In genomic region chr4:43508666-43508997, GRCm38 (mm10) we compare ENCODE assay signal across 8 mouse cellular contexts. TPM values are rescaled to one million over a fixed set of nuclear protein-coding genes. Genes with fewer than 3 reads are reported as not detected.
DNase-seq lines count a peak whose midpoint lies in the region; ATAC-seq lines count a peak whose summit lies in the region.

No protein-coding gene starts in this region.

- H3K9me3 ChIP-seq in forebrain, embryonic 10.5 days = no peaks in the 10 kb centered on the region
- no peaks in the 10 kb centered on the region for H3K9me3 ChIP-seq in liver, embryonic 16.5 days (replicated peaks; ENCODE audit: control insufficient read depth, low read length)

- H3K27ac ChIP-seq in forebrain, embryonic 10.5 days = peak overlapping the region; percentile 76
- no peak overlapping the region for H3K27ac ChIP-seq in liver, embryonic 16.5 days (ENCODE audit: low read length)

- H3K4me3 ChIP-seq in forebrain, embryonic 10.5 days = peak overlapping the region; percentile 55
- H3K4me3 ChIP-seq in liver, embryonic 16.5 days (ENCODE audit: low read depth, low read length) = peak overlapping the region; percentile 59

- intact Hi-C loops in left cerebral cortex, postnatal 14 days (cut with DNase I) = no loop called here

- peak; percentile 98 for ATAC-seq in inflammation-experienced regulatory T-cells, adult 6 months
- peak; percentile 84 for ATAC-seq in liver, embryonic 16.5 days (ENCODE audit: low read depth)

- H3K9ac ChIP-seq in liver, embryonic 16.5 days (ENCODE audit: low read depth, low read length) = peak overlapping the region; percentile 52

- no peaks in the 10 kb centered on the region for H3K36me3 ChIP-seq in forebrain, embryonic 10.5 days (replicated peaks)
- H3K36me3 ChIP-seq in liver, embryonic 16.5 days (ENCODE audit: control insufficient read depth, insufficient read depth) = no peaks in the 10 kb centered on the region

- peaks cover 51% of the 10 kb centered on the region for H3K4me1 ChIP-seq in forebrain, embryonic 10.5 days
- peaks cover 10% of the 10 kb centered on the region for H3K4me1 ChIP-seq in liver, embryonic 16.5 days (ENCODE audit: control insufficient read depth, low read depth, low read length)

- peak; percentile 49 to 64 for DNase-seq in CD8-positive naive resting alpha-beta T cell, adult 2 months (ENCODE audit: low read depth in 2 of 2, low spot score in 2 of 2)
- peak; percentile 84 for DNase-seq in T-cell, adult 2 months (ENCODE audit: low spot score)
- DNase-seq in forebrain, embryonic 10.5 days (ENCODE audit: extremely low spot score, low spot score) = peak; percentile 52
- peak; percentile 63 to 65 for DNase-seq in natural killer cell, adult 2 months (ENCODE audit: low spot score in 2 of 2)
- DNase-seq in left cerebral cortex, postnatal 14 days (ENCODE audit: low spot score in 2 of 2) = no peak
- DNase-seq in testis, postnatal 10 days (ENCODE audit: low spot score) = no peak

- H3K27me3 ChIP-seq in forebrain, embryonic 10.5 days (ENCODE audit: poor library complexity, severe bottlenecking) = peaks cover 61% of the 10 kb centered on the region
- peaks cover 3% of the 10 kb centered on the region; the same call in 1 of the 2 replicates for H3K27me3 ChIP-seq in liver, embryonic 16.5 days (ENCODE audit: control insufficient read depth, insufficient read depth, low read depth, low read length)

- 6% methylated on average over 13 of the region's 13 CpGs for WGBS in forebrain, embryonic 10.5 days
- 3% methylated on average over 13 of the region's 13 CpGs for WGBS in liver, embryonic 16.5 days (ENCODE audit: insufficient replicate concordance)

- H3K4me2 ChIP-seq in liver, embryonic 16.5 days (ENCODE audit: low read depth, low read length) = peak overlapping the region; percentile 72

RNA-seq across cellular contexts. Expression of gene Car9, which starts 1.9 kb away (rescaled TPM):
- 0.60 and 1.1 TPM in 2 replicates for polyA plus RNA-seq in forebrain, embryonic 10.5 days (2016; fragmentation: Nextera tagmentation; extraction: Ambion mirVana)
- polyA plus RNA-seq in inflammation-experienced regulatory T-cells, adult 6 months (2017; shearing (Covaris generic)) = under 1 TPM; 0.48 to 0.84 (median 0.79) TPM
- polyA plus RNA-seq in liver, embryonic 16.5 days (2015; fragmentation: Nextera tagmentation; extraction: Ambion mirVana) = 1.3 and 1.7 TPM in 2 replicates
- under 1 TPM; 0.27 to 0.44 TPM for total RNA-seq in left cerebral cortex, postnatal 14 days (2021)

RNA-seq across cellular contexts. Expression of gene Arhgef39, which starts 9.1 kb away (rescaled TPM):
- 54.6 and 56.7 TPM in 2 replicates for polyA plus RNA-seq in forebrain, embryonic 10.5 days (2016; fragmentation: Nextera tagmentation; extraction: Ambion mirVana)
- polyA plus RNA-seq in inflammation-experienced regulatory T-cells, adult 6 months (2017; shearing (Covaris generic)) = 10 to 100 TPM in 1 of 3 experiments, 1 to 10 TPM in 2; 5.1 to 10.3 (median 6.2) TPM
- 32.7 and 34.6 TPM in 2 replicates for polyA plus RNA-seq in liver, embryonic 16.5 days (2015; fragmentation: Nextera tagmentation; extraction: Ambion mirVana)
- 1 to 10 TPM; 1.4 to 2.1 TPM for total RNA-seq in left cerebral cortex, postnatal 14 days (2021)

RNA-seq across cellular contexts. Expression of gene Tpm2, which starts 14.9 kb away (rescaled TPM):
- polyA plus RNA-seq in forebrain, embryonic 10.5 days (2016; fragmentation: Nextera tagmentation; extraction: Ambion mirVana) = 40.0 and 42.6 TPM in 2 replicates
- polyA plus RNA-seq in inflammation-experienced regulatory T-cells, adult 6 months (2017; shearing (Covaris generic)) = not detected
- 30.0 and 48.9 TPM in 2 replicates for polyA plus RNA-seq in liver, embryonic 16.5 days (2015; fragmentation: Nextera tagmentation; extraction: Ambion mirVana)
- 1 to 10 TPM; 6.0 to 7.6 TPM for total RNA-seq in left cerebral cortex, postnatal 14 days (2021)

RNA-seq across cellular contexts. Expression of gene Ccdc107, which starts 15.9 kb away (rescaled TPM):
- 42.2 and 43.9 TPM in 2 replicates for polyA plus RNA-seq in forebrain, embryonic 10.5 days (2016; fragmentation: Nextera tagmentation; extraction: Ambion mirVana)
- 10 to 100 TPM; 36.5 to 72.9 (median 72.1) TPM for polyA plus RNA-seq in inflammation-experienced regulatory T-cells, adult 6 months (2017; shearing (Covaris generic))
- 35.2 and 37.0 TPM in 2 replicates for polyA plus RNA-seq in liver, embryonic 16.5 days (2015; fragmentation: Nextera tagmentation; extraction: Ambion mirVana)
- total RNA-seq in left cerebral cortex, postnatal 14 days (2021) = 10 to 100 TPM; 23.0 to 29.0 TPM

RNA-seq across cellular contexts. Expression of gene Sit1, which starts 25.1 kb away (rescaled TPM):
- not detected in 2 replicates for polyA plus RNA-seq in forebrain, embryonic 10.5 days (2016; fragmentation: Nextera tagmentation; extraction: Ambion mirVana)
- 100 to 1,000 TPM; 142 to 164 (median 156) TPM for polyA plus RNA-seq in inflammation-experienced regulatory T-cells, adult 6 months (2017; shearing (Covaris generic))
- polyA plus RNA-seq in liver, embryonic 16.5 days (2015; fragmentation: Nextera tagmentation; extraction: Ambion mirVana) = 0.21 and 0.27 TPM in 2 replicates
- not detected for total RNA-seq in left cerebral cortex, postnatal 14 days (2021)

Comparison
In these comparisons a context has a peak if more than half of its experiments do, and no peak if none do; other contexts are left out.
1. DNase-seq: peak in CD8-positive naive resting alpha-beta T cell, adult 2 months (2 of 2), T-cell, adult 2 months (single experiment), forebrain, embryonic 10.5 days (single experiment) and natural killer cell, adult 2 months (2 of 2); none in left cerebral cortex, postnatal 14 days (0 of 2) and testis, postnatal 10 days (single experiment).
2. RNA of gene Tpm2, which starts 14.9 kb away (polyA plus RNA-seq): 30.0 to 48.9 TPM in liver, embryonic 16.5 days and 40.0 to 42.6 TPM in forebrain, embryonic 10.5 days; not detected in inflammation-experienced regulatory T-cells, adult 6 months; every median in the first group is over 10 times any median in the second.